25 mouse cellular contexts compared by ENCODE assay signal in the genomic region with DNA sequence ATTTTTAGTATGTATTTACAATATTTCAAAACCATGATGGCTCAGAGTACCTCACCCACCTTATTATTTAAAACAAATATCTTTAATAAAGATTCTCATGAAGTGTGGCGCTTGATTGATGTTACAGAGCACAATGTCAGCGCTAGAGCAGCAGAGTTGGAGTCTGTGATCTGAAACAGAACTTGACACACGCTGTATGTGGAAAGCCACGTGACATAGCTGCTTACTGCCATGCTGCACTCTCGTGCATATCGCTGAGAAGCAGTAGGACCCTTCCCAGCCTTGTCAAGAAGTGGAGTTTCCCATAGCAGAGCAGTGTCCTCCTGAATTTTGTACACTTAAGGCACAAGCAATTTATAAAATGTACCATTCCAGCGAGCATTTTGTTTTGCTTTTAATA.
DNase-seq lines count a peak whose midpoint lies in the region; ATAC-seq and TF ChIP-seq lines count a peak whose summit lies in the region.
"Had no signal": no experiment of that assay in that cellular context is flagged by ENCODE, and none has a peak within 500 bp of the region (broad histone marks: within the 10 kb centered on the region; RNA-seq: fewer than 3 reads in every experiment).

No protein-coding gene starts in this region.

- no peaks in the 10 kb centered on the region for H3K36me3 ChIP-seq in forebrain, embryonic 16.5 days (ENCODE audit: control insufficient read depth, insufficient read depth)
- H3K36me3 ChIP-seq in forebrain, embryonic 11.5 days (ENCODE audit: control insufficient read depth, insufficient read depth, low read length), result no peaks in the 10 kb centered on the region
- H3K36me3 ChIP-seq in hindbrain, embryonic 13.5 days, result no peaks in the 10 kb centered on the region
- no peaks in the 10 kb centered on the region for H3K36me3 ChIP-seq in hindbrain, postnatal 0 days (ENCODE audit: insufficient read depth, low read length)
- no peaks in the 10 kb centered on the region for H3K36me3 ChIP-seq in midbrain, embryonic 14.5 days (ENCODE audit: control insufficient read depth, insufficient read depth, low read length)
- no peaks in the 10 kb centered on the region for H3K36me3 ChIP-seq in midbrain, embryonic 15.5 days (replicated peaks)
- H3K36me3 ChIP-seq in CH12.LX (replicated peaks in 1 of 2; ENCODE audit: control insufficient read depth in 1 of 2, insufficient read depth in 1 of 2, low read length in 1 of 2), result no peaks in the 10 kb centered on the region
- H3K36me3 ChIP-seq: embryonic facial prominence, embryonic 10.5 days; embryonic facial prominence, embryonic 13.5 days; heart, embryonic 10.5 days; heart, embryonic 13.5 days; hindbrain, embryonic 12.5 days; intestine, embryonic 15.5 days had no signal

- no peak for TF ChIP-seq CTCF in hindbrain, postnatal 0 days (IDR thresholded peaks at IDR 0.05; ENCODE audit: low read depth)
- no peak for TF ChIP-seq CTCF in CH12.LX (conservative IDR thresholded peaks at IDR 0.05 in 1 of 2, IDR thresholded peaks at IDR 0.05 in 1 of 2; ENCODE audit: low read depth in 2 of 2, low read length in 2 of 2)

- no peak for TF ChIP-seq RAD21 in CH12.LX (IDR thresholded peaks at IDR 0.05; ENCODE audit: low read depth, low read length)

- no peak for TF ChIP-seq POLR2A in CH12.LX (IDR thresholded peaks at IDR 0.05; ENCODE audit: low read depth, low read length)

- no peak overlapping the region for H3K4me3 ChIP-seq in forebrain, embryonic 16.5 days (replicated peaks; ENCODE audit: low read length)
- no peak overlapping the region for H3K4me3 ChIP-seq in forebrain, embryonic 11.5 days (ENCODE audit: low read depth, low read length)
- H3K4me3 ChIP-seq in hindbrain, embryonic 13.5 days, result no peak overlapping the region
- H3K4me3 ChIP-seq in hindbrain, postnatal 0 days (ENCODE audit: low read length), result no peak overlapping the region
- no peak overlapping the region for H3K4me3 ChIP-seq in midbrain, embryonic 14.5 days (replicated peaks; ENCODE audit: low read depth, low read length)
- no peak overlapping the region for H3K4me3 ChIP-seq in midbrain, embryonic 15.5 days
- H3K4me3 ChIP-seq in CH12.LX (replicated peaks in 1 of 3; ENCODE audit: low read depth in 2 of 3, low read length in 2 of 3, poor library complexity in 1 of 3), result no peak overlapping the region
- H3K4me3 ChIP-seq: embryonic facial prominence, embryonic 10.5 days; embryonic facial prominence, embryonic 13.5 days; erythroblast, embryonic 14.5 days; heart, adult 2 months; heart, embryonic 10.5 days; heart, embryonic 13.5 days; hindbrain, embryonic 12.5 days; intestine, embryonic 15.5 days had no signal

- no peak overlapping the region for H3K9ac ChIP-seq in forebrain, embryonic 16.5 days (replicated peaks; ENCODE audit: low read depth, low read length)
- H3K9ac ChIP-seq in forebrain, embryonic 11.5 days (ENCODE audit: low read length), result no peak overlapping the region
- no peak overlapping the region for H3K9ac ChIP-seq in hindbrain, embryonic 13.5 days
- no peak overlapping the region for H3K9ac ChIP-seq in hindbrain, postnatal 0 days (replicated peaks; ENCODE audit: low read length)
- no peak overlapping the region for H3K9ac ChIP-seq in midbrain, embryonic 14.5 days (replicated peaks; ENCODE audit: low read length)
- no peak overlapping the region for H3K9ac ChIP-seq in midbrain, embryonic 15.5 days
- no peak overlapping the region for H3K9ac ChIP-seq in CH12.LX (ENCODE audit: insufficient read depth, low read depth)
- H3K9ac ChIP-seq: embryonic facial prominence, embryonic 13.5 days; heart, embryonic 13.5 days; hindbrain, embryonic 12.5 days; intestine, embryonic 15.5 days had no signal

- no peak for TF ChIP-seq EP300 in CH12.LX (IDR thresholded peaks at IDR 0.05; ENCODE audit: low read length)

- DNase-seq in forebrain, embryonic 11.5 days (ENCODE audit: low spot score), result no peak
- no peak for DNase-seq in hindbrain, postnatal 0 days (ENCODE audit: low spot score)
- DNase-seq in midbrain, embryonic 14.5 days, result peak; percentile 39
- no peak for DNase-seq in CH12.LX (ENCODE audit: extremely low read depth)
- DNase-seq: adrenal gland, adult 2 months; adrenal gland, postnatal 14 days; B cell, adult 2 months; cerebellum, adult 11-12 months; cerebellum, adult 8-10 months; cerebellum, postnatal 10 days; cerebellum, postnatal 36 days; embryo, embryonic 11 days; gastrocnemius, postnatal 25 days; heart, adult 2 months; kidney, adult 11 months had no signal

- H3K27me3 ChIP-seq in forebrain, embryonic 16.5 days (replicated peaks; ENCODE audit: control insufficient read depth, insufficient read depth, low read length), result no peaks in the 10 kb centered on the region
- H3K27me3 ChIP-seq in forebrain, embryonic 11.5 days (ENCODE audit: control insufficient read depth, insufficient read depth, low read length), result no peaks in the 10 kb centered on the region
- H3K27me3 ChIP-seq in hindbrain, embryonic 13.5 days, result no peaks in the 10 kb centered on the region
- H3K27me3 ChIP-seq in hindbrain, postnatal 0 days (ENCODE audit: insufficient read depth, low read length), result no peaks in the 10 kb centered on the region
- no peaks in the 10 kb centered on the region for H3K27me3 ChIP-seq in midbrain, embryonic 14.5 days (ENCODE audit: control insufficient read depth, insufficient read depth, low read length)
- H3K27me3 ChIP-seq in midbrain, embryonic 15.5 days (replicated peaks), result no peaks in the 10 kb centered on the region
- no peaks in the 10 kb centered on the region for H3K27me3 ChIP-seq in CH12.LX (replicated peaks)
- H3K27me3 ChIP-seq: embryonic facial prominence, embryonic 13.5 days; heart, embryonic 13.5 days; hindbrain, embryonic 12.5 days; intestine, embryonic 15.5 days had no signal

- ATAC-seq in forebrain, embryonic 16.5 days, result 0 out of 2 replicates have a peak, but pooled peaks have one; percentile 40
- ATAC-seq in forebrain, embryonic 11.5 days (replicated peaks; ENCODE audit: low FRiP score), result no peak
- ATAC-seq in hindbrain, embryonic 13.5 days (ENCODE audit: low FRiP score), result 0 out of 2 replicates have a peak, but pooled peaks have one; percentile 63
- no peak for ATAC-seq in hindbrain, postnatal 0 days
- ATAC-seq in midbrain, embryonic 14.5 days (ENCODE audit: low FRiP score, low TSS enrichment), result no peak
- no peak; the same call in 1 of the 2 replicates for ATAC-seq in midbrain, embryonic 15.5 days (replicated peaks)
- ATAC-seq: intestine, embryonic 15.5 days had no signal

- no peaks in the 10 kb centered on the region for H3K9me3 ChIP-seq in forebrain, embryonic 16.5 days (ENCODE audit: control insufficient read depth, low read length)
- H3K9me3 ChIP-seq in forebrain, embryonic 11.5 days (ENCODE audit: control insufficient read depth, low read length), result no peaks in the 10 kb centered on the region
- no peaks in the 10 kb centered on the region for H3K9me3 ChIP-seq in hindbrain, embryonic 13.5 days
- no peaks in the 10 kb centered on the region for H3K9me3 ChIP-seq in hindbrain, postnatal 0 days (ENCODE audit: low read length)
- no peaks in the 10 kb centered on the region for H3K9me3 ChIP-seq in midbrain, embryonic 14.5 days (ENCODE audit: control insufficient read depth, low read length)
- no peaks in the 10 kb centered on the region for H3K9me3 ChIP-seq in midbrain, embryonic 15.5 days
- H3K9me3 ChIP-seq in CH12.LX (replicated peaks; ENCODE audit: low read length), result no peaks in the 10 kb centered on the region
- H3K9me3 ChIP-seq: embryonic facial prominence, embryonic 10.5 days; embryonic facial prominence, embryonic 13.5 days; heart, embryonic 10.5 days; heart, embryonic 13.5 days; hindbrain, embryonic 12.5 days; intestine, embryonic 15.5 days had no signal

- H3K27ac ChIP-seq in forebrain, embryonic 16.5 days (ENCODE audit: low read length), result no peak overlapping the region
- no peak overlapping the region for H3K27ac ChIP-seq in forebrain, embryonic 11.5 days (ENCODE audit: low read depth, low read length)
- no peak overlapping the region for H3K27ac ChIP-seq in hindbrain, embryonic 13.5 days
- no peak overlapping the region for H3K27ac ChIP-seq in hindbrain, postnatal 0 days
- no peak overlapping the region for H3K27ac ChIP-seq in midbrain, embryonic 14.5 days (replicated peaks; ENCODE audit: low read depth, low read length)
- H3K27ac ChIP-seq in midbrain, embryonic 15.5 days, result no peak overlapping the region
- no peak overlapping the region for H3K27ac ChIP-seq in CH12.LX (ENCODE audit: insufficient read depth, low read depth)
- H3K27ac ChIP-seq: embryonic facial prominence, embryonic 10.5 days; embryonic facial prominence, embryonic 13.5 days; heart, adult 2 months; heart, embryonic 10.5 days; heart, embryonic 13.5 days; hindbrain, embryonic 12.5 days; intestine, embryonic 15.5 days had no signal

- H3K79me2 ChIP-seq in CH12.LX (replicated peaks; ENCODE audit: control insufficient read depth, extremely low read depth, insufficient read depth, poor library complexity, severe bottlenecking), result no peaks in the 10 kb centered on the region

- in situ Hi-C loops in CH12.LX (cut with MboI; ENCODE audit: low pct_ligation_motif_present, low pct_unique_long_range_greater_than_20kb, low sequenced_read_pairs), result no loop called here

- H3K4me2 ChIP-seq in forebrain, embryonic 16.5 days (ENCODE audit: low read length), result no peak overlapping the region
- no peak overlapping the region for H3K4me2 ChIP-seq in forebrain, embryonic 11.5 days (ENCODE audit: low read depth, low read length, severe bottlenecking)
- H3K4me2 ChIP-seq in hindbrain, embryonic 13.5 days, result no peak overlapping the region
- no peak overlapping the region for H3K4me2 ChIP-seq in hindbrain, postnatal 0 days (ENCODE audit: low read depth, low read length)
- H3K4me2 ChIP-seq in midbrain, embryonic 14.5 days (ENCODE audit: low read length), result no peak overlapping the region
- H3K4me2 ChIP-seq in midbrain, embryonic 15.5 days, result no peak overlapping the region
- no peak overlapping the region for H3K4me2 ChIP-seq in CH12.LX (ENCODE audit: insufficient read depth, low read depth, poor library complexity, severe bottlenecking)
- H3K4me2 ChIP-seq: embryonic facial prominence, embryonic 13.5 days; heart, embryonic 13.5 days; hindbrain, embryonic 12.5 days; intestine, embryonic 15.5 days had no signal

- dilution Hi-C loops in CH12.LX (cut with MboI; ENCODE audit: extremely low pct_ligation_motif_present, extremely low pct_unique_long_range_greater_than_20kb, low sequenced_read_pairs), result no loop called here

- H3K4me1 ChIP-seq in forebrain, embryonic 16.5 days (replicated peaks; ENCODE audit: control insufficient read depth, insufficient read depth, low read length), result no peaks in the 10 kb centered on the region
- H3K4me1 ChIP-seq in forebrain, embryonic 11.5 days (replicated peaks; ENCODE audit: control insufficient read depth, insufficient read depth, low read length), result no peaks in the 10 kb centered on the region
- H3K4me1 ChIP-seq in hindbrain, embryonic 13.5 days (replicated peaks), result peaks cover 13% of the 10 kb centered on the region
- H3K4me1 ChIP-seq in hindbrain, postnatal 0 days (ENCODE audit: insufficient read depth, low read length), result no peaks in the 10 kb centered on the region
- H3K4me1 ChIP-seq in midbrain, embryonic 14.5 days (ENCODE audit: control insufficient read depth, insufficient read depth, low read length), result no peaks in the 10 kb centered on the region
- H3K4me1 ChIP-seq in midbrain, embryonic 15.5 days, result 0 out of 2 replicates have a peak, but pooled peaks cover 2% of the 10 kb centered on the region
- peaks cover 3 to 10% of the 10 kb centered on the region in 2 experiments; a peak in 3 of 4 replicates for H3K4me1 ChIP-seq in CH12.LX (ENCODE audit: control insufficient read depth in 1 of 2, insufficient read depth in 2 of 2)
- H3K4me1 ChIP-seq: embryonic facial prominence, embryonic 13.5 days; heart, embryonic 13.5 days; intestine, embryonic 15.5 days had no signal

- 73% methylated on average over 7 of the region's 7 CpGs for WGBS in forebrain, embryonic 16.5 days
- WGBS in forebrain, embryonic 11.5 days, result 89% methylated on average over 7 of the region's 7 CpGs
- WGBS in hindbrain, embryonic 13.5 days, result 56% methylated on average over 7 of the region's 7 CpGs
- WGBS in hindbrain, postnatal 0 days, result 57% methylated on average over 7 of the region's 7 CpGs
- WGBS in midbrain, embryonic 14.5 days, result 59% methylated on average over 7 of the region's 7 CpGs
- WGBS in midbrain, embryonic 15.5 days, result 66% methylated on average over 7 of the region's 7 CpGs

Comparison
In these comparisons a context has a peak if more than half of its experiments do, and no peak if none do; other contexts are left out.
1. ATAC-seq: peak in forebrain, embryonic 16.5 days (single experiment) and hindbrain, embryonic 13.5 days (single experiment); none in forebrain, embryonic 11.5 days (single experiment), hindbrain, postnatal 0 days (single experiment), midbrain, embryonic 14.5 days (single experiment) and midbrain, embryonic 15.5 days (single experiment).